Mouse (Mus musculus) E14TG2a.4 (cell line): ENCODE results near the gene Otor.

Experiments
- H3K27me3 ChIP-seq: 2 replicates; pipeline ENCODE4 v1.6.1; 2014; ENCODE audit warnings: low read length, control low read depth; ENCODE audit not compliant: insufficient read depth
- H3K36me3 ChIP-seq: 2 replicates; pipeline ENCODE4 v1.6.1; 2014; ENCODE audit warnings: low read length, control low read depth; ENCODE audit not compliant: insufficient read depth
- H3K4me1 ChIP-seq: replicated peaks from 2 replicates; pipeline ENCODE4 v1.6.1; 2014; ENCODE audit warnings: low read depth, low read length, control low read depth
- H3K4me3 ChIP-seq: replicated peaks from 2 replicates; pipeline ENCODE4 v1.5.1; 2014; ENCODE audit warnings: mild to moderate bottlenecking, low read length
- H3K9me3 ChIP-seq: 2 replicates; pipeline ENCODE4 v1.6.1; 2014; ENCODE audit warnings: low read length, control low read depth
- CTCF ChIP-seq: conservative IDR thresholded peaks from 2 replicates; pipeline ENCODE4 v1.5.1; 2014; ENCODE audit warnings: low read length
- NANOG ChIP-seq: IDR thresholded peaks from 2 replicates; pipeline ENCODE4 v1.6.1; 2014; ENCODE audit warnings: borderline replicate concordance, low read length, mixed read lengths
- POU5F1 ChIP-seq: IDR thresholded peaks from 2 replicates; pipeline ENCODE4 v1.6.1; 2014; ENCODE audit warnings: low read length, borderline replicate concordance

Otor gene

DNA sequence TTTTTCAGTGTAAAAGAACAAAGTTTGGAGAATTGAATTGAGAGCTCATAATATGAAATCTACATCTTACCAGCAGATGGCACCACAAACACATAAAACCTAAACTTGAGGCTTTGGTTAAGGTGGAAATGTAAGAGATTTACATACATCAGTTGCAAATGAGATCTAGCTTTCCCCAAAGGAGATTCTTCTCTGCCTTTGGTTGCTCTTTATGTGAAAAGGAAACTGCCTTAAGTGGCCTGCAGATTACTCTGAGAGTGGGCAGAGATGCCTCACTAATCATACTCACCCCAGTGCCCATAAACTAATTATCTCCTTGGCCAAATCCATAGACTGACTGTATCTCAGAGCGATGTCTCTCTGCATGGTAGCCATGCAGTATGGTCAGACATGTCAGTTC lies 35.6 kb downstream of the Otor start:
- no peak for TF ChIP-seq POU5F1
- no peak for TF ChIP-seq NANOG
- peak; percentile 20 for TF ChIP-seq CTCF
- H3K27me3 ChIP-seq = no peaks in the 10 kb centered on the region

DNA sequence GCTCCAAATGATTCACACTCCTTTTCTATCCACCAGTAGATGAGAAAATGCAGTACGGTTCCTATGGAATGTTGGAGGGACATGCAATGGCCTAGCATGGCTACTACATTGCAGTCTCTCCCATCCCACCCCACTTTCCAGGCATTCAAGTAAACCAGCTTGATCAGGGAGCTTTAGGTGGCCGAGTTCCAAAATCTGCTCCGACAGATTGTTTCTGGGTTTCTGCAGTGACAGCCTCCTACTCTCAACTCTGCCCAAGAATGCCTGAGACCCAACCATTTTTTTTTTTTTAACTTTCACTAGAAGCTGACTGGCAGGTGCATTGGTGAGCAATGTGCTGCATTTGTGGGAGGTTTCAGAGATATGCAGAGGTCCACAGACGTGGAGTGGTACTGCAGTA lies 36.4 kb downstream of the Otor start:
- no peaks in the 10 kb centered on the region for H3K27me3 ChIP-seq
- no peak for TF ChIP-seq POU5F1
- TF ChIP-seq CTCF = no peak
- no peak for TF ChIP-seq NANOG
- no peaks in the 10 kb centered on the region for H3K36me3 ChIP-seq
- peaks cover 51% of the 10 kb centered on the region for H3K4me1 ChIP-seq
- no peaks in the 10 kb centered on the region for H3K9me3 ChIP-seq
- no peak overlapping the region for H3K4me3 ChIP-seq

More for the DNA sequence above, 35.6 kb downstream of the Otor start:
- no peak overlapping the region for H3K4me3 ChIP-seq
- no peaks in the 10 kb centered on the region for H3K36me3 ChIP-seq
- H3K9me3 ChIP-seq = no peaks in the 10 kb centered on the region
- H3K4me1 ChIP-seq = peaks cover 47% of the 10 kb centered on the region

DNA sequence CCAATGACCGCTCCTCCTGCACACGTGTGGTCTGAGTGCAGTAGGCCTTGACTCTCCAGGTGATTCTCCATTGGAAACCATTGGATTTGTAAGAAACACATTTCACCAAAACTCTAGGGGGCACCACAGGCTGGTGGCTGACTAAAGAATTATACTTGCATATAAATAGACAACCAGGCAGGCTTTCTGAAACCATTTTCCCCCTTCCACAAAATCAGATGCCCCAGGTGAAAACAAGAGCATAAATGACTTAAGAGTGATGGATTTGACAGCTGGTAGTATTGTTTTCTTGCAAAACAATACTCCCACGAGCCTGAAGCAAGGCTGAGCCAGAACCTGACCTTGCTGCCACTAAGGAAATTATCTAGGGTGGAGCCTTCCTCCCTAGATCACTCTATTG lies 39.2 kb downstream of the Otor start:
- Histone ChIP-seq H3K9me3 (peaks cover 12% of the 10 kb centered on the region; the same call in 1 of the 2 replicates), H3K27me3 (no peaks in the 10 kb centered on the region), H3K4me1 (peaks cover 51% of the 10 kb centered on the region), H3K4me3 (no peak overlapping the region), H3K36me3 (no peaks in the 10 kb centered on the region)
- TF ChIP-seq NANOG (peak; percentile 67; the same call in 1 of the 2 replicates), POU5F1 (no peak), CTCF (peak; percentile 15; the same call in 1 of the 2 replicates)

DNA sequence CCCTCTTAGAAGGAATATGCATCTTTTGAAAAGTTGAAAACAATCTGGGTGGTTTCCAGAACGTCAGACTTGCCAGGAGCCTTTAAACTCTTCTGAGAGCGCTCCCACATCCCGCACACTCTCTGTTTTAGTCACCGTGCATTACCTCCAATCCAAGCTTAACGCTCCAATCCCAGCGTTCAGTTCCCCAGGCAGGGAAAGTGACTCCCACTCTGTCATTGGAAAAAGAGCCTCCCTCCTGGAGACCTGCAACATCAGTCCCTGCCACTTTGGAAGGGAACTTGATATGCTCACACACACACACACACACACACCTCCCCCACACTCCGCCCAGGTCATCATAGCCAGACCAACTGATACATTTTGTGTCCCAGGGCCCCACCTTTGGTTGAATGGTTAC lies 39.9 kb downstream of the Otor start:
- Histone ChIP-seq H3K4me1 (peaks cover 56% of the 10 kb centered on the region), H3K27me3 (no peaks in the 10 kb centered on the region), H3K9me3 (peaks cover 12% of the 10 kb centered on the region; the same call in 1 of the 2 replicates), H3K36me3 (no peaks in the 10 kb centered on the region), H3K4me3 (no peak overlapping the region)
- TF ChIP-seq NANOG (no peak), CTCF (no peak), POU5F1 (no peak)

DNA sequence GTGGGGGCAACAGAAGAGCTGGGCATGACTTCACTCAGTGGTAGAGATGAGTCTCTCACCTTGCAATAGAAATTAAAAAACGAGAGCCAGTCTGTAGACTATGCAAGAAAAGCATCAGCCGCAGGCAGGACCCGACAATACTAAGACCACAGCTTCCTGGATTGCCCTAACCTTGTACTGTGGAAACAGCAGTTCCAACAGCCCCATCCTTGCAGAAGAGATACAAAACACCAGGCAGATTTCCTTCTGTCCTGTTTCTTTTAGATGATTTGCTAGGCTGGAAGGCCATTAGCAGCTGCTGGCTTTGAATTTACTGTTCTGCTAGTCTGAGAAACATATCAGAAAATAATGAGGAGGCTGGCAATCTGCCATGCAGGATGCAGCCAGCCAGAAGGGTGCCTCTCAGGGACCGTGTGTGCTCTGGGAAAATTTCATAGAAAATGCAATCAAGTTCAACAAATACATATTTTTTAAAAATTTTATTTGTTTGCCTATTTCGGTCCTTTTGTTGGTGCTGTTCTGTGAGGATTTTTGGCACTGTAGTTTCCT lies 52.9 kb downstream of the Otor start:
- Histone ChIP-seq H3K9me3 (no peaks in the 10 kb centered on the region), H3K27me3 (no peaks in the 10 kb centered on the region), H3K4me3 (no peak overlapping the region), H3K36me3 (no peaks in the 10 kb centered on the region), H3K4me1 (no peaks in the 10 kb centered on the region)
- TF ChIP-seq NANOG = no peak
- TF ChIP-seq POU5F1 = no peak
- no peak for TF ChIP-seq CTCF
